Mouse (Mus musculus): ENCODE results near the gene Nop53. TPM values are rescaled to one million over a fixed set of nuclear protein-coding genes. Genes with fewer than 3 reads are reported as not detected.

Nop53 gene
- polyA plus RNA-seq, 1 experiment from 2014 or later = 82.6 TPM

GRCm38 (mm10) chr7:15947653-15948260 lies 1.9 kb upstream of the Nop53 start:
- Histone ChIP-seq H3K27ac (ENCODE audit: low read depth) (no peak overlapping the region), H3K4me2 (ENCODE audit: low read depth, low read length) (no peak overlapping the region; the same call in 1 of the 2 replicates), H3K9me3 (ENCODE audit: low read length) (no peaks in the 10 kb centered on the region), H3K27me3 (ENCODE audit: insufficient read depth, low read length) (no peaks in the 10 kb centered on the region), H3K4me3 (ENCODE audit: low read depth, low read length) (no peak overlapping the region), H3K36me3 (replicated peaks; ENCODE audit: insufficient read depth, low read length) (peaks cover 18% of the 10 kb centered on the region), H3K4me1 (ENCODE audit: insufficient read depth) (peaks cover 39% of the 10 kb centered on the region), H3K9ac (replicated peaks) (0 out of 2 replicates have a peak overlapping the region, but pooled peaks have one; percentile 43)
- ATAC-seq = no peak
- TF ChIP-seq EP300 (IDR thresholded peaks at IDR 0.05; ENCODE audit: low read depth) (0 out of 2 replicates have a peak, but pooled peaks have one; percentile 24), CTCF (IDR thresholded peaks at IDR 0.05; ENCODE audit: low read depth) (no peak)
- 32% methylated on average over 4 of the region's 4 CpGs for WGBS (ENCODE audit: insufficient replicate concordance)
- DNase-seq = no peak

GRCm38 (mm10) chr7:15945211-15945610 lies 663 bp downstream of the Nop53 start:
- Histone ChIP-seq H3K27ac (ENCODE audit: low read depth) (no peak overlapping the region), H3K4me3 (ENCODE audit: low read depth, low read length) (peak overlapping the region; percentile 90), H3K36me3 (replicated peaks; ENCODE audit: insufficient read depth, low read length) (peaks cover 43% of the 10 kb centered on the region), H3K4me1 (ENCODE audit: insufficient read depth) (peaks cover 36% of the 10 kb centered on the region), H3K9ac (replicated peaks) (peak overlapping the region; percentile 83), H3K9me3 (ENCODE audit: low read length) (no peaks in the 10 kb centered on the region), H3K27me3 (ENCODE audit: insufficient read depth, low read length) (no peaks in the 10 kb centered on the region), H3K4me2 (ENCODE audit: low read depth, low read length) (peak overlapping the region; percentile 87)
- no peak for TF ChIP-seq CTCF (IDR thresholded peaks at IDR 0.05; ENCODE audit: low read depth)
- no peak for TF ChIP-seq EP300 (IDR thresholded peaks at IDR 0.05; ENCODE audit: low read depth)
- whole genome bisulfite sequencing (ENCODE audit: insufficient replicate concordance) = 4% methylated on average over 8 of the region's 8 CpGs
- no peak for ATAC-seq
- DNase-seq = no peak

GRCm38 (mm10) chr7:15944311-15944710 lies 1.6 kb downstream of the Nop53 start:
- no peak overlapping the region for H3K4me2 ChIP-seq (ENCODE audit: low read depth, low read length)
- no peak overlapping the region for H3K4me3 ChIP-seq (ENCODE audit: low read depth, low read length)
- no peaks in the 10 kb centered on the region for H3K9me3 ChIP-seq (ENCODE audit: low read length)
- no peak for TF ChIP-seq EP300 (IDR thresholded peaks at IDR 0.05; ENCODE audit: low read depth)
- TF ChIP-seq CTCF (IDR thresholded peaks at IDR 0.05; ENCODE audit: low read depth) = no peak
- ATAC-seq (no peak), DNase-seq (no peak)
- no peaks in the 10 kb centered on the region for H3K27me3 ChIP-seq (ENCODE audit: insufficient read depth, low read length)
- 83% methylated on average over 1 of the region's 1 CpGs for WGBS (ENCODE audit: insufficient replicate concordance)
- H3K27ac ChIP-seq (ENCODE audit: low read depth) = no peak overlapping the region
- no peak overlapping the region; the same call in none of the 2 replicates for H3K9ac ChIP-seq (replicated peaks)
- peaks cover 36% of the 10 kb centered on the region for H3K4me1 ChIP-seq (ENCODE audit: insufficient read depth)
- peaks cover 52% of the 10 kb centered on the region for H3K36me3 ChIP-seq (replicated peaks; ENCODE audit: insufficient read depth, low read length)

- TF ChIP-seq CTCF (IDR thresholded peaks at IDR 0.05; ENCODE audit: low read depth) (no peak), EP300 (IDR thresholded peaks at IDR 0.05; ENCODE audit: low read depth) (no peak)
- ATAC-seq = no peak
- H3K27ac ChIP-seq (ENCODE audit: low read depth) = no peak overlapping the region
These were observed 7.3 kb downstream of the Nop53 start for GRCm38 (mm10) chr7:15938621-15939020.

GRCm38 (mm10) chr7:15937491-15937890 lies 8.4 kb downstream of the Nop53 start:
- H3K4me3 ChIP-seq (ENCODE audit: low read depth, low read length) = no peak overlapping the region
- no peaks in the 10 kb centered on the region for H3K9me3 ChIP-seq (ENCODE audit: low read length)
- WGBS (ENCODE audit: insufficient replicate concordance) = 79% methylated on average over 5 of the region's 5 CpGs
- H3K27me3 ChIP-seq (ENCODE audit: insufficient read depth, low read length) = no peaks in the 10 kb centered on the region
- peaks cover 54% of the 10 kb centered on the region for H3K36me3 ChIP-seq (replicated peaks; ENCODE audit: insufficient read depth, low read length)
- ATAC-seq (no peak), DNase-seq (no peak)
- H3K27ac ChIP-seq (ENCODE audit: low read depth) = no peak overlapping the region
- no peak overlapping the region for H3K4me2 ChIP-seq (ENCODE audit: low read depth, low read length)
- H3K9ac ChIP-seq (replicated peaks) = no peak overlapping the region
- TF ChIP-seq CTCF (IDR thresholded peaks at IDR 0.05; ENCODE audit: low read depth) (no peak), EP300 (IDR thresholded peaks at IDR 0.05; ENCODE audit: low read depth) (no peak)
- 0 out of 2 replicates have a peak, but pooled peaks cover 2% of the 10 kb centered on the region for H3K4me1 ChIP-seq (ENCODE audit: insufficient read depth)

More at GRCm38 (mm10) chr7:15938621-15939020, 7.3 kb downstream of the Nop53 start:
- no peaks in the 10 kb centered on the region for H3K27me3 ChIP-seq (ENCODE audit: insufficient read depth, low read length)
- peaks cover 65% of the 10 kb centered on the region for H3K36me3 ChIP-seq (replicated peaks; ENCODE audit: insufficient read depth, low read length)
- DNase-seq = no peak
- H3K4me1 ChIP-seq (ENCODE audit: insufficient read depth) = 0 out of 2 replicates have a peak, but pooled peaks cover 2% of the 10 kb centered on the region
- no peak overlapping the region for H3K9ac ChIP-seq (replicated peaks)
- H3K4me3 ChIP-seq (ENCODE audit: low read depth, low read length) = no peak overlapping the region
- no peaks in the 10 kb centered on the region for H3K9me3 ChIP-seq (ENCODE audit: low read length)
- no peak overlapping the region for H3K4me2 ChIP-seq (ENCODE audit: low read depth, low read length)
- 91% methylated on average over 3 of the region's 3 CpGs for WGBS (ENCODE audit: insufficient replicate concordance)

- H3K9me3 ChIP-seq (ENCODE audit: low read length) = no peaks in the 10 kb centered on the region
- H3K4me3 ChIP-seq (ENCODE audit: low read depth, low read length) = no peak overlapping the region
- DNase-seq (no peak), ATAC-seq (no peak)
- H3K27me3 ChIP-seq (ENCODE audit: insufficient read depth, low read length) = no peaks in the 10 kb centered on the region
- H3K9ac ChIP-seq (replicated peaks) = no peak overlapping the region
- H3K4me1 ChIP-seq (ENCODE audit: insufficient read depth) = 0 out of 2 replicates have a peak, but pooled peaks cover 2% of the 10 kb centered on the region
- no peak overlapping the region for H3K27ac ChIP-seq (ENCODE audit: low read depth)
- no peak overlapping the region for H3K4me2 ChIP-seq (ENCODE audit: low read depth, low read length)
- peaks cover 16% of the 10 kb centered on the region for H3K36me3 ChIP-seq (replicated peaks; ENCODE audit: insufficient read depth, low read length)
- TF ChIP-seq EP300 (IDR thresholded peaks at IDR 0.05; ENCODE audit: low read depth) (no peak), CTCF (IDR thresholded peaks at IDR 0.05; ENCODE audit: low read depth) (no peak)
- 33% methylated on average over 16 of the region's 16 CpGs for WGBS (ENCODE audit: insufficient replicate concordance)
These were observed 12.2 kb downstream of the Nop53 start for GRCm38 (mm10) chr7:15933437-15934359.
